Mouse (Mus musculus) liver, postnatal 0 days (tissue): ENCODE measurements around the gene Specc1. TPM values are rescaled to one million over a fixed set of nuclear protein-coding genes. Genes with fewer than 3 reads are reported as not detected.

Experiments
- ATAC-seq: fragments of 200-750 bp; cut with Nextera tagmentation; 2 replicates; pipeline ENCODE4 v1.8.0; 2017; ENCODE audit warnings: mild to moderate bottlenecking, moderate library complexity
- DNase-seq: peaks from one replicate; pipeline ENCODE4 v3.0.0-alpha.2; 2016
- H3K27ac ChIP-seq: fragments of 300-500 bp; sonication (generic); 2 replicates; pipeline ENCODE4 v1.5.1; 2014; ENCODE audit warnings: antibody characterized with exemption, moderate library complexity, mild to moderate bottlenecking, low read depth
- H3K27me3 ChIP-seq: fragments of 300-500 bp; sonication (generic); 2 replicates; pipeline ENCODE4 v1.6.1; 2014; ENCODE audit warnings: low read length, control low read depth, mixed read lengths; ENCODE audit not compliant: insufficient read depth
- H3K36me3 ChIP-seq: fragments of 300-500 bp; sonication (generic); replicated peaks from 2 replicates; pipeline ENCODE4 v1.6.1; 2014; ENCODE audit warnings: mild to moderate bottlenecking, control low read depth, low read length, moderate library complexity, mixed read lengths; ENCODE audit not compliant: insufficient read depth
- H3K4me1 ChIP-seq: fragments of 300-500 bp; sonication (generic); 2 replicates; pipeline ENCODE4 v1.6.1; 2014; ENCODE audit warnings: antibody characterized with exemption, mild to moderate bottlenecking, control low read depth; ENCODE audit not compliant: insufficient read depth
- H3K4me2 ChIP-seq: fragments of 300-500 bp; sonication (generic); 2 replicates; pipeline ENCODE4 v1.6.1; 2014; ENCODE audit warnings: low read depth, mild to moderate bottlenecking, low read length, moderate library complexity, mixed read lengths
- H3K4me3 ChIP-seq: fragments of 300-500 bp; sonication (generic); 2 replicates; pipeline ENCODE4 v1.5.1; 2014; ENCODE audit warnings: low read depth, low read length
- H3K9ac ChIP-seq: fragments of 300-500 bp; sonication (generic); replicated peaks from 2 replicates; pipeline ENCODE4 v1.6.1; 2014; ENCODE audit warnings: mild to moderate bottlenecking, moderate library complexity
- H3K9me3 ChIP-seq: fragments of 300-500 bp; sonication (generic); 2 replicates; pipeline ENCODE4 v1.6.1; 2016; ENCODE audit warnings: mild to moderate bottlenecking, control low read depth, low read length, mixed read lengths
- CTCF ChIP-seq: sonication (generic); IDR thresholded peaks from 2 replicates; pipeline ENCODE4 v1.5.1; 2016; ENCODE audit warnings: antibody characterized with exemption, low read depth
- EP300 ChIP-seq: IDR thresholded peaks from 2 replicates; pipeline ENCODE4 v1.6.1; 2016; ENCODE audit warnings: antibody characterized with exemption, low read depth, mild to moderate bottlenecking
- WGBS: fragments of 180-500 bp; shearing (Covaris S2); extraction: QIAGEN DNeasy Blood & Tissue Kit; methylation state at CpG from one replicate; pipeline ENCODE4 v1.1.7; 2014; ENCODE audit not compliant: insufficient replicate concordance; 5-methylcytosine and 5-hydroxymethylcytosine counted together
- polyA plus RNA-seq: library from polyadenylated mRNA; unstranded; fragments of >200 nt; fragmentation: Nextera tagmentation; extraction: Ambion mirVana; gene quantifications from 2 replicates; pipeline ENCODE4 v1.2.1, GENCODE M21; 2015

The Specc1 gene
- polyA plus RNA-seq, 1 experiment from 2014 or later: 20.7 TPM

GRCm38 (mm10) chr11:62026345-62026815 is 69.8 kb downstream of the Specc1 start:
- Histone ChIP-seq H3K4me3 (no peak overlapping the region), H3K27me3 (no peaks in the 10 kb centered on the region), H3K9me3 (no peaks in the 10 kb centered on the region), H3K27ac (no peak overlapping the region), H3K9ac (no peak overlapping the region), H3K4me2 (no peak overlapping the region), H3K36me3 (peaks cover 16% of the 10 kb centered on the region), H3K4me1 (no peaks in the 10 kb centered on the region)
- TF ChIP-seq CTCF (no peak), EP300 (no peak)
- ATAC-seq: no peak
- DNase-seq: no peak
- WGBS: 84% methylated on average over 4 of the region's 4 CpGs

DNA sequence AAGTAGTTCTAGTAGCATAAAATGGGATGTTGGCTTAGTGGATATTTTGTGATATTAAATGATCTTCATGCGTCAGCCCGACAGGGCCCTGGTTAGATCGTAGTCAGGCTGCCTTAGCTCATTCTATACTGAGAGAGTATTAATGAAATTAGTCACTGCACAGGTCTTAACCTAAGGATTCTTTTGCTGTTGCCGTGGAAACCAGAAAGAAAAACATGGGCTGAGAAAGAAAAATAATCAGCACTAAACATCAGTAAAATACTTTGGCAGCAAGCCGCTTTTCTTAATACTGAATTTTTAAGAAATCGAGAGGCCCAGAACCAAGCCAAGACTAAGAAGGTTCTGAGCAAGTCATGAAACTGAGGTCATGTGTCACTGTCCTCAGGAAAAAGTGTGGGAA is 70.7 kb downstream of the Specc1 start:
- Histone ChIP-seq H3K27me3 (no peaks in the 10 kb centered on the region), H3K4me3 (no peak overlapping the region), H3K36me3 (peaks cover 16% of the 10 kb centered on the region), H3K4me1 (no peaks in the 10 kb centered on the region), H3K4me2 (no peak overlapping the region), H3K9me3 (no peaks in the 10 kb centered on the region), H3K9ac (no peak overlapping the region), H3K27ac (no peak overlapping the region)
- TF ChIP-seq EP300 (no peak), CTCF (no peak)
- DNase-seq (no peak), ATAC-seq (no peak)
- 85% methylated on average over 6 of the region's 6 CpGs for WGBS

DNA sequence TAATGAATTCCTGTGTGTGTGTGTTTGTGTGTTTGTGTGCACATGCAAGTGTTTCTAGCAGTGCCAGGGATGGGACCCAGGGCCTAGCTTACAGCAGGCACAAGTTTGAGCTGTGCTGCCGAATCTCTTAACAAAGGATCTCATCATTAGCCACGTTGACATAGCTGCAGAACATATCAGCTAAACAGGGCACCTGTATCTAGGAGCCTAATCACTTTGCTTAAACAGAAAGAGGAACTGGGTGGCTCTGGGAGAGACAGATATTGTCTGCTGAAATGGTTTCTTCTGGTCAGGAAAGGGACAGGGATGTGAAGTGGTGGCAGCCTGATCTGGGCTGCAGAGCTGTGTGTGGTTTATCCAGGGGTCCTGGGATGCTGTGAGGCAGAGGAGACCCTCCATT is 71.1 kb downstream of the Specc1 start:
- H3K4me1 ChIP-seq: no peaks in the 10 kb centered on the region
- H3K9ac ChIP-seq: no peak overlapping the region
- no peak overlapping the region for H3K27ac ChIP-seq
- DNase-seq (no peak), ATAC-seq (0 out of 2 replicates have a peak, but pooled peaks have one; percentile 19)
- H3K4me2 ChIP-seq: no peak overlapping the region
- no peaks in the 10 kb centered on the region for H3K9me3 ChIP-seq
- H3K4me3 ChIP-seq: no peak overlapping the region
- no peaks in the 10 kb centered on the region for H3K27me3 ChIP-seq
- 26% methylated on average over 2 of the region's 2 CpGs for WGBS
- no peak for TF ChIP-seq CTCF
- no peak for TF ChIP-seq EP300
- peaks cover 16% of the 10 kb centered on the region for H3K36me3 ChIP-seq

DNA sequence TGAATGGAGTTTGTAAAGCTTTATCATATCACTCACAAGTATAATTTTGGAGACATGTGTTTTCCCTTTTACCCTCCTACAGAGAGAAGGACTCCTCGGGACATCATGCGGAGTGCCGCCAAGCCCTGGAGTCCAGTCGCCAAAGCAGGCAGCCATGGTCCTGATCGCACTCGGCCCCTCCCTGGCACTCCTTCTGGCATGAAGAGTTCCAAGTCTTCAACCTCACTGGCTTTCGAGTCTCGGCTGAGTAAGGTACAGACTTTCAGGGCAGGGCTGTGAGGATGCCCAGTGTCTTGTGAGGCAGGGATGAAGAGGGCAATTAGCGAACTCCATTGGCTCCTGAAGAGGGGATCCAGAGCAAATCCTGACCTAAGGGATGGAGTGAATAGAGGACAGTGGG is 72.6 kb downstream of the Specc1 start:
- peaks cover 16% of the 10 kb centered on the region for H3K36me3 ChIP-seq
- H3K4me2 ChIP-seq: no peak overlapping the region
- no peaks in the 10 kb centered on the region for H3K4me1 ChIP-seq
- no peak for TF ChIP-seq EP300
- TF ChIP-seq CTCF: no peak
- 94% methylated on average over 9 of the region's 9 CpGs for WGBS
- H3K4me3 ChIP-seq: no peak overlapping the region
- H3K9ac ChIP-seq: no peak overlapping the region
- no peak for ATAC-seq
- no peak overlapping the region for H3K27ac ChIP-seq
- H3K9me3 ChIP-seq: no peaks in the 10 kb centered on the region
- no peaks in the 10 kb centered on the region for H3K27me3 ChIP-seq
- no peak for DNase-seq

DNA sequence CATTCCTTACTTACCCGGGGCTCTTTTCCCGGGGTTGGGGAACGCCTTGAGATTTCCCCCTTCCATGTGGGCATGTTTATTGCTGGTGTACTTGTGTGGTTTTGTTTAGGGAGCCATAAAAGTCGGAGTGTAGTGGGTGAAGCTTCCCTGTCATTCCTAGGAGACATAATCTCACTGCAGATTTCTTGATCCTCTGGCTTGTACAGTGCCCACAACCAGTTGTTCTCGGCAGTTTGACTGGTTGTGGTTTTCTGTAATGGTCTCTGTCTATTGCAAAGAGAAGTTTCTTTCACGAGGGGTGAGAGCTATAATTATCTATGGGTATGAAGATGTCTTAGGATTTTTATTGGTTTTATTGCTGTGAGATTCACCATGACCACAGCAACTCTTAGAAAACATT is 78.0 kb downstream of the Specc1 start:
- DNase-seq: no peak
- H3K27me3 ChIP-seq: no peaks in the 10 kb centered on the region

DNA sequence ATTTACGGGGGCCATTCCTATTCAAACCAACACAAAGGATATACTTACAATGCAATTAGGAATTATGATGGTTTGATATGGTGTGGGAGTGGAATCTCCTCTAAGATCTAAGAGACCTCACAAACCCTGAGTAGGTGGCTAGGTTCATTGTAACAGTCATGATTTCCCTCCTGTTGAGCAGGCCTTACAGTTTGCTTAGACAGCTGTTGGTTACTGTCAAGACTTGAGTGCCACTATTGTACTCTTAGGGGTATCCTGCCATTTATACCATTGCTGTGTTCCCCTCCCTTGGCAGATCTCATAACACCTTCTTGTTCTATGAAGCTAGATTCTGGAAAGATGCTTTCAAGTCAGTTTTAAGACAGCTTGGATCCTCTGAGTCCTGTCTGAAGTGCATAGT is 78.7 kb downstream of the Specc1 start:
- H3K36me3 ChIP-seq: peaks cover 16% of the 10 kb centered on the region
- WGBS: 93% methylated on average over 1 of the region's 1 CpGs
- DNase-seq: no peak
- H3K9me3 ChIP-seq: no peaks in the 10 kb centered on the region
- ATAC-seq: no peak
- no peaks in the 10 kb centered on the region for H3K27me3 ChIP-seq
- H3K4me2 ChIP-seq: no peak overlapping the region
- H3K4me3 ChIP-seq: no peak overlapping the region
- TF ChIP-seq EP300: no peak
- TF ChIP-seq CTCF: no peak
- H3K4me1 ChIP-seq: no peaks in the 10 kb centered on the region
- no peak overlapping the region for H3K27ac ChIP-seq
- no peak overlapping the region for H3K9ac ChIP-seq

More for the DNA sequence above, 78.0 kb downstream of the Specc1 start:
- WGBS: 69% methylated on average over 6 of the region's 6 CpGs
- no peak for ATAC-seq
- Histone ChIP-seq H3K9ac (no peak overlapping the region), H3K36me3 (peaks cover 22% of the 10 kb centered on the region), H3K4me3 (no peak overlapping the region), H3K9me3 (no peaks in the 10 kb centered on the region), H3K4me1 (no peaks in the 10 kb centered on the region), H3K27ac (no peak overlapping the region), H3K4me2 (no peak overlapping the region)
- TF ChIP-seq CTCF: no peak
- TF ChIP-seq EP300: no peak

GRCm38 (mm10) chr11:62040122-62040521 is 83.6 kb downstream of the Specc1 start:
- Histone ChIP-seq H3K9ac (no peak overlapping the region), H3K4me3 (no peak overlapping the region), H3K4me2 (no peak overlapping the region), H3K36me3 (peaks cover 18% of the 10 kb centered on the region), H3K27me3 (no peaks in the 10 kb centered on the region), H3K4me1 (no peaks in the 10 kb centered on the region), H3K27ac (no peak overlapping the region), H3K9me3 (no peaks in the 10 kb centered on the region)
- whole genome bisulfite sequencing: 74% methylated on average over 2 of the region's 2 CpGs
- TF ChIP-seq EP300 (no peak), CTCF (no peak)
- ATAC-seq: no peak
- no peak for DNase-seq
